Mouse (Mus musculus) liver, embryonic 12.5 days (tissue): Measurements from ENCODE around the gene Ccr1l1. TPM values are rescaled to one million over a fixed set of nuclear protein-coding genes. Genes with fewer than 3 reads are reported as not detected.
"Not testable (repeated sequence)": the region's sequence is repeated elsewhere in the genome, so short reads cannot be mapped to it uniquely, and the experiment has no call there.

Experiments
- ATAC-seq: fragments of 200-750 bp; cut with Nextera tagmentation; 2 replicates; pipeline ENCODE4 v1.8.0; 2017; ENCODE audit warnings: moderate number of reproducible peaks, mild to moderate bottlenecking, moderate library complexity
- H3K27ac ChIP-seq: fragments of 300-500 bp; sonication (generic); 2 replicates; pipeline ENCODE4 v1.5.1; 2016; ENCODE audit warnings: mild to moderate bottlenecking
- H3K27me3 ChIP-seq: fragments of 300-500 bp; sonication (generic); replicated peaks from 2 replicates; pipeline ENCODE4 v1.6.1; 2016; ENCODE audit warnings: mild to moderate bottlenecking, moderate library complexity
- H3K36me3 ChIP-seq: fragments of 300-500 bp; sonication (generic); 2 replicates; pipeline ENCODE4 v1.6.1; 2016; ENCODE audit warnings: mild to moderate bottlenecking, moderate library complexity
- H3K4me1 ChIP-seq: fragments of 300-500 bp; sonication (generic); 2 replicates; pipeline ENCODE4 v1.6.1; 2016
- H3K4me2 ChIP-seq: fragments of 300-500 bp; sonication (generic); 2 replicates; pipeline ENCODE4 v1.6.1; 2016; ENCODE audit warnings: mild to moderate bottlenecking, moderate library complexity
- H3K4me3 ChIP-seq: fragments of 300-500 bp; sonication (generic); 2 replicates; pipeline ENCODE4 v1.5.1; 2016; ENCODE audit warnings: mild to moderate bottlenecking, moderate library complexity
- H3K9ac ChIP-seq: fragments of 300-500 bp; sonication (generic); 2 replicates; pipeline ENCODE4 v1.6.1; 2016; ENCODE audit warnings: mild to moderate bottlenecking, moderate library complexity
- H3K9me3 ChIP-seq: fragments of 300-500 bp; sonication (generic); replicated peaks from 2 replicates; pipeline ENCODE4 v1.6.1; 2016; ENCODE audit warnings: mild to moderate bottlenecking, moderate library complexity
- WGBS: fragments of 180-500 bp; shearing (Covaris S2); methylation state at CpG from one replicate; pipeline ENCODE4 v1.1.7; 2016; ENCODE audit not compliant: insufficient replicate concordance; 5-methylcytosine and 5-hydroxymethylcytosine counted together
- polyA plus RNA-seq: library from polyadenylated mRNA; unstranded; fragments of >200 nt; fragmentation: Nextera tagmentation; extraction: Ambion mirVana; gene quantifications from 2 replicates; pipeline ENCODE4 v1.2.1, GENCODE M21; 2016

The Ccr1l1 gene
- polyA plus RNA-seq, 1 experiment from 2014 or later, result not detected

- no peak overlapping the region for H3K4me2 ChIP-seq
- no peak for ATAC-seq
- no peak overlapping the region for H3K9ac ChIP-seq
- H3K27me3 ChIP-seq, result no peaks in the 10 kb centered on the region
- no peaks in the 10 kb centered on the region for H3K36me3 ChIP-seq
- peak overlapping the region; percentile 33; the same call in 1 of the 2 replicates for H3K27ac ChIP-seq
- H3K4me1 ChIP-seq, result peaks cover 61% of the 10 kb centered on the region
- H3K9me3 ChIP-seq, result no peaks in the 10 kb centered on the region
- H3K4me3 ChIP-seq, result no peak overlapping the region
These were observed 6.7 kb upstream of the Ccr1l1 start for GRCm38 (mm10) chr9:123984943-123985342.

GRCm38 (mm10) chr9:123982720-123983119 is 4.5 kb upstream of the Ccr1l1 start:
- 26% methylated on average over 1 of the region's 1 CpGs for WGBS
- Histone ChIP-seq H3K36me3 (no peaks in the 10 kb centered on the region), H3K4me1 (peaks cover 53% of the 10 kb centered on the region), H3K4me2 (no peak overlapping the region), H3K27me3 (no peaks in the 10 kb centered on the region), H3K4me3 (no peak overlapping the region), H3K9me3 (no peaks in the 10 kb centered on the region), H3K9ac (no peak overlapping the region), H3K27ac (no peak overlapping the region)
- ATAC-seq, result no peak

DNA sequence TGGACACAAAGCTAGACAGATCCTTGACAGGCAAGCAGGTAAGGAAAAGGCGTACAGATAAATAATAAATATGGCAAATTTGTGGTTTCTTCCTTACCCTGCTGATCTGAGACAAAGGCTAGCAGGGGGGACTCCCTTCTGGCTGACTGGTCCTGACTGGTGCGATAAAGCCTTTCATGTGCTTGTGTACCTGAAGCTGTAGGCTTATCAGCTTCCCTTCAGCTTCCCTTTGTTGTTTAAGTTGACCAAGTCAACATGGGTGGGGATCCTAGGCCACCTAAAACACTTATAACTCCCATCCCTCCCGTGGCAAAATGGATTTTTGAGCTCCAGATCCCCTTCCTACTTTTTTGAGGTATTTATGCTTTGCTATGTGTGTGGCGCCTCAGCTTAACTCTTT is 3.7 kb upstream of the Ccr1l1 start:
- Histone ChIP-seq H3K4me2 (peak overlapping the region; percentile 31), H3K27ac (peak overlapping the region; percentile 28), H3K4me3 (no peak overlapping the region), H3K9me3 (no peaks in the 10 kb centered on the region), H3K27me3 (no peaks in the 10 kb centered on the region), H3K36me3 (no peaks in the 10 kb centered on the region), H3K9ac (no peak overlapping the region), H3K4me1 (peaks cover 53% of the 10 kb centered on the region)
- 22% methylated on average over 4 of the region's 4 CpGs for WGBS
- peak; percentile 78 for ATAC-seq

DNA sequence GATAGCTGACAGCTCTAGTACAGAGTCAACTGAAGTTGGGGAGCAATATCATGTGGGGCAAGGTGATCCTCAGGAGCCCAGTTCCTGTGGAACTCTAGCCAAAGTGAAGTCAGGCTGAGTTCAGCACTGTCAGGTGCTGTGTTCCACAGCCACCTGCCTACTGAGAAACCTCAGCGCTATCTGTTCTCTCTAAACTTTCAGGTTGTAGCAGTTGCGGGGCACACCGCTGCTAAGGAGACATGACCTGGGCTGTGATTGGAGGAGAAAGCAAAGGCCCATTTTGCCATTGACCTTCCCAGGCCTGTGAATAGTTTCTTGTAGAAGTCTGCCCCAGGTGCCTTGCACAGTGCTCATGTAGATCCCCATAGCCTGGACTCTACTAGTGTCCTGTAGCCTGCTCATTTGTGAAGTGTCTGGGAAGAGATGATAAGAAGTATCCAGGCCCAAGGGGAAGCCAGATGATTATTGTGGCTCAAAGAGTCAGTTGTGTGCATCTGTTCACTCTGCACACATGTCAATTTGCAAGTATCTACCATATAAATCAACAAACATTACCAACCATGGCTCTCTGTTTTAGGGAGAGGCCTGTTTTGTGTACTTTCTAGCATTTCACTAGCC is 2.8 kb upstream of the Ccr1l1 start:
- Histone ChIP-seq H3K4me2 (0 out of 2 replicates have a peak overlapping the region, but pooled peaks have one; percentile 31), H3K27ac (peak overlapping the region; percentile 28), H3K4me1 (peaks cover 46% of the 10 kb centered on the region)
- WGBS, result no CpG with 5 or more reads among the region's 3 CpGs
- H3K36me3 ChIP-seq, H3K4me3 ChIP-seq, H3K27me3 ChIP-seq, H3K9me3 ChIP-seq, H3K9ac ChIP-seq: not testable (repeated sequence)
- ATAC-seq, result peak; percentile 83

DNA sequence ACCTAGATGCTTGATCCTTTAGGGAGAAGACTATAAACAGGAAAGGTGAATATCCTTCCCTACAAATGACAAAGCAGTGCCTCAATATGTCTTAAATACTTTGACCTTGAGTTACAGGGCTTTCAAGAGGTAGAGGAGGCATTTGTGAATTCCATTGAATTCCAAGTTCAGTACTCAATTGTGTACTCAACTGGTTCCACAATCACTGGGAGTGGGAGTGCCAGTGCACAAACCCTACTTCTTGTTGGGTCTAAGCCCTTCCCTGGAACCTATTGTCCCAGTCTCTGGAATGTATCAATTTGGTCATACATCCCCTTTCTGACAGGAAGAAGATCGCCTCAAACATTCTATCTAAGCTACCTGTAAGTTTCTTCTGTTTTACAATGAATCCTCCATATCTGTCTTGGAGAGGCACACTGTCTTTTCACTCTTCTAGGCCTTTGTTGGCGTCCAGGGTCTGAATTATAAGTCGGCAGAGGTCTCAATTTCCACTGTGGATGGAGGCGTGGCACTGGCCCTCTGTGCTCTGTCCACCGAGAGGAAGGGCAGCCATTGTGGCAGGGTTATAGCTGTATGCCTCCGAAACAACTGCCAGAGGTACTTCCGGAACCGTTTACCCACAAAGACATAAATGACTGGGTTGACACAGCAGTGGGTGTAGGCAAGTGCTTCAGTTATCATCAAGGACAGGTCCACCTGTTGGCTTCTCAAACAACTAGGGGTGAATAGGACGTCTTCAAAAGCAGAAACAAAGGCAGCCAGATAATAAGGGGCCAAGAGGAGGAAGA is 1.1 kb downstream of the Ccr1l1 start:
- no peak overlapping the region for H3K4me2 ChIP-seq
- WGBS, result 58% methylated on average over 9 of the region's 9 CpGs
- no peak overlapping the region for H3K4me3 ChIP-seq
- H3K27me3 ChIP-seq, result no peaks in the 10 kb centered on the region
- H3K9me3 ChIP-seq, result no peaks in the 10 kb centered on the region
- H3K27ac ChIP-seq, result no peak overlapping the region
- H3K36me3 ChIP-seq, result no peaks in the 10 kb centered on the region
- H3K9ac ChIP-seq, result no peak overlapping the region
- no peak for ATAC-seq
- peaks cover 13% of the 10 kb centered on the region for H3K4me1 ChIP-seq

DNA sequence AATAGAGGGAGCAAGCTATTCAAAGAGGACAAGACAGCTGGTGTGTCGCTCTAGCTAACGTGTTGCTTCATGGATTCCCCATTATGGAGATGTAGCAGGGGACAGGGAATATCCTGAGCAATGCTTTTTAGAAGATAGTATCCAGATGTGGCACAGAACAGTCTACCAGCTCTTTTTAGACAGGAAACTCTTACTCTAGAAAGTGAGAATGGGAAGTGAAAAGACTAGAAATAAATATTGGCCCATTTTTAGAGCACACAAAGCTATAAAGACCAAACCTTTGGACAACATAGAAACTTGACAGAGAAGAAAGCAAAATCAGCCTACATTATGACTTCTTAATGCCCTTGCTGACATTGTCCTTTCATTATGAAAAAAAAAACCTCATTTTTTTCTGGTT is 2.6 kb downstream of the Ccr1l1 start:
- H3K9me3 ChIP-seq, result no peaks in the 10 kb centered on the region
- H3K4me2 ChIP-seq, result no peak overlapping the region
- no peaks in the 10 kb centered on the region for H3K27me3 ChIP-seq
- no peak overlapping the region for H3K27ac ChIP-seq
- 0 out of 2 replicates have a peak, but pooled peaks cover 3% of the 10 kb centered on the region for H3K4me1 ChIP-seq
- ATAC-seq, result no peak
- WGBS, result 66% methylated on average over 2 of the region's 2 CpGs
- H3K36me3 ChIP-seq, result no peaks in the 10 kb centered on the region
- no peak overlapping the region for H3K4me3 ChIP-seq
- no peak overlapping the region for H3K9ac ChIP-seq

DNA sequence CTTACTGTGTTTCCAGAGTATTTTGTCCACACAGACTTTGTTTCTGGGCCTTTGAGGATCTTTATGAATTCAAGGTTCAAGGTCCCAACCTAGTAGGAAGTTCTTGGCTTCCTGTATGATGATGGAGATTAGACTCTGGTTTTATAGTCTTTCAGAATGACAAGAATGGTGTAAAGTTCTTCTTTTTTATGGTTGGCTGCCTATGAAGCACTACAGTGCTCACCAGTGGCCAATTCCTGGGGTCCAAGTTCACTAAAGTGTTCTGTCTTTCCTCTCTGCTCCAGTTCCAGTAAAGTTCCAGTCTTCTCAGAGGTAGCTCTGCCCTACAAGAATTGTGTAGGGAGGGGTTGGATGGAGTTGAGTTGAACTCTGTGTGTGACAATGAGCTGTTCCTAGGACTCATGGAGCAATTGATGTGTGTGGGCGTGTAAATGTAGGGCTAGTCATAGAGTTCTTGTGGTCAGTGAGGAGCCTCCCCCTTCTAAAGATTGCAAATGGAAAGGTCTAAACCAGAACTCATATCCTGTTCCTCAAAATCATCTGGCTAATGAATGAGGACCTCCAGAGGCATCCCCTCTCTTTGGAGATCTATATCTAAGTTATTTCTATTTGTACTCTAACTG is 9.8 kb downstream of the Ccr1l1 start, which contains the start of gene Ccr1:
Ccr1 (minus strand) TSS at position 403 of the 623 bp plus-strand sequence.
- Histone ChIP-seq H3K4me1 (peaks cover 19% of the 10 kb centered on the region), H3K27ac (peak within 1 kb of the TSS; percentile 59; the same call in 1 of the 2 replicates), H3K4me2 (no peak within 1 kb of the TSS), H3K9me3 (no peaks in the 10 kb centered on the region), H3K4me3 (no peak within 1 kb of the TSS), H3K27me3 (no peaks in the 10 kb centered on the region), H3K9ac (no peak within 1 kb of the TSS), H3K36me3 (no peaks in the 10 kb centered on the region)
- 55% methylated on average over 1 of the region's 1 CpGs for WGBS
- ATAC-seq, result no peak

DNA sequence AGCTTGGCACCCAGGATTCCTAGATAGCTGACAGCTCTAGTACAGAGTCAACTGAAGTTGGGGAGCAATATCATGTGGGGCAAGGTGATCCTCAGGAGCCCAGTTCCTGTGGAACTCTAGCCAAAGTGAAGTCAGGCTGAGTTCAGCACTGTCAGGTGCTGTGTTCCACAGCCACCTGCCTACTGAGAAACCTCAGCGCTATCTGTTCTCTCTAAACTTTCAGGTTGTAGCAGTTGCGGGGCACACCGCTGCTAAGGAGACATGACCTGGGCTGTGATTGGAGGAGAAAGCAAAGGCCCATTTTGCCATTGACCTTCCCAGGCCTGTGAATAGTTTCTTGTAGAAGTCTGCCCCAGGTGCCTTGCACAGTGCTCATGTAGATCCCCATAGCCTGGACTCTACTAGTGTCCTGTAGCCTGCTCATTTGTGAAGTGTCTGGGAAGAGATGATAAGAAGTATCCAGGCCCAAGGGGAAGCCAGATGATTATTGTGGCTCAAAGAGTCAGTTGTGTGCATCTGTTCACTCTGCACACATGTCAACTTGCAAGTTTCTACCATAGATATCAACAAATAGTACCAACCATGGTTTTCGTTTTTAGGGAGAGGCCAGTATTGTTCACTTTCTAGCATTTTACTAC is 11.2 kb downstream of the Ccr1l1 start:
- Histone ChIP-seq H3K27ac (peak overlapping the region; percentile 59; the same call in 1 of the 2 replicates), H3K4me1 (peaks cover 15% of the 10 kb centered on the region)
- H3K27me3 ChIP-seq, H3K4me3 ChIP-seq, H3K36me3 ChIP-seq, H3K9ac ChIP-seq, H3K9me3 ChIP-seq, H3K4me2 ChIP-seq: not testable (repeated sequence)
- WGBS, result 19% methylated on average over 1 of the region's 4 CpGs
- peak; percentile 93 for ATAC-seq

- Histone ChIP-seq H3K9me3 (no peaks in the 10 kb centered on the region), H3K27ac (no peak overlapping the region), H3K36me3 (no peaks in the 10 kb centered on the region), H3K27me3 (no peaks in the 10 kb centered on the region), H3K4me2 (no peak overlapping the region), H3K4me3 (no peak overlapping the region), H3K4me1 (peaks cover 20% of the 10 kb centered on the region), H3K9ac (no peak overlapping the region)
- ATAC-seq, result no peak
- WGBS, result 67% methylated on average over 3 of the region's 3 CpGs
These were observed 13.4 kb downstream of the Ccr1l1 start for GRCm38 (mm10) chr9:123964776-123965175.

- H3K27ac ChIP-seq, result no peak overlapping the region
- no peaks in the 10 kb centered on the region for H3K36me3 ChIP-seq
- H3K4me3 ChIP-seq, result no peak overlapping the region
- no peak overlapping the region for H3K4me2 ChIP-seq
- H3K9ac ChIP-seq, result no peak overlapping the region
- no peaks in the 10 kb centered on the region for H3K9me3 ChIP-seq
- H3K27me3 ChIP-seq, result no peaks in the 10 kb centered on the region
- H3K4me1 ChIP-seq, result peaks cover 39% of the 10 kb centered on the region
- 68% methylated on average over 1 of the region's 1 CpGs for WGBS
- ATAC-seq, result no peak
These were observed 18.0 kb downstream of the Ccr1l1 start for GRCm38 (mm10) chr9:123960161-123960560.

GRCm38 (mm10) chr9:123957911-123958413 is 20.2 kb downstream of the Ccr1l1 start:
- 12% methylated on average over 3 of the region's 3 CpGs for WGBS
- no peaks in the 10 kb centered on the region for H3K27me3 ChIP-seq
- H3K27ac ChIP-seq, result peak overlapping the region; percentile 88
- H3K4me3 ChIP-seq, result no peak overlapping the region
- peak overlapping the region; percentile 14; the same call in 1 of the 2 replicates for H3K9ac ChIP-seq
- ATAC-seq, result peak; percentile 97
- H3K9me3 ChIP-seq, result no peaks in the 10 kb centered on the region
- H3K4me1 ChIP-seq, result peaks cover 44% of the 10 kb centered on the region
- H3K4me2 ChIP-seq, result peak overlapping the region; percentile 38
- no peaks in the 10 kb centered on the region for H3K36me3 ChIP-seq
